Mouse (Mus musculus) cerebellum, postnatal 25 days (tissue): ENCODE results near the gene Dda1.

Experiments
- DNase-seq, 2 experiments: peaks; one replicate each; pipeline ENCODE4 v3.0.0; 2021; ENCODE audit warnings: mixed read lengths in 2 of 2

The Dda1 gene

GRCm38 (mm10) chr8:71470146-71470912, 1.3 kb downstream of the Dda1 start:
- peak in 1 of 2 experiments; percentile 19 for DNase-seq

GRCm38 (mm10) chr8:71470913-71471255, 1.9 kb downstream of the Dda1 start:
- DNase-seq = peak in 1 of 2 experiments; percentile 19

- DNase-seq = peak in 1 of 2 experiments; percentile 11
These were observed 2.9 kb downstream of the Dda1 start for GRCm38 (mm10) chr8:71471861-71472260.

GRCm38 (mm10) chr8:71472601-71473386, 3.8 kb downstream of the Dda1 start:
- DNase-seq = no peak

- no peak for DNase-seq
These were observed 5.3 kb downstream of the Dda1 start for GRCm38 (mm10) chr8:71474344-71474743.

GRCm38 (mm10) chr8:71474785-71475701, 6.0 kb downstream of the Dda1 start:
- peak; percentile 52 to 72 for DNase-seq

- DNase-seq = peak in 1 of 2 experiments; percentile 43
These were observed 6.7 kb downstream of the Dda1 start for GRCm38 (mm10) chr8:71475702-71476075.

GRCm38 (mm10) chr8:71476099-71476940, 7.3 kb downstream of the Dda1 start:
- peak; percentile 90 to 94 for DNase-seq

GRCm38 (mm10) chr8:71477196-71477845, 8.3 kb downstream of the Dda1 start:
- peak; percentile 51 to 71 for DNase-seq

- DNase-seq = no peak
These were observed 9.9 kb downstream of the Dda1 start for GRCm38 (mm10) chr8:71478943-71479342.

GRCm38 (mm10) chr8:71483932-71484331, 14.9 kb downstream of the Dda1 start:
- DNase-seq = no peak

GRCm38 (mm10) chr8:71484736-71485135, 15.7 kb downstream of the Dda1 start:
- no peak for DNase-seq

GRCm38 (mm10) chr8:71485142-71486135, 16.4 kb downstream of the Dda1 start, which contains the start of gene Ano8:
Gene Ano8, minus strand, starts transcription at chr8:71485963.
- peak; percentile 91 to 93 for DNase-seq

GRCm38 (mm10) chr8:71486136-71486529, 17.1 kb downstream of the Dda1 start:
- peak in 1 of 2 experiments; percentile 41 for DNase-seq

GRCm38 (mm10) chr8:71487691-71488445, 18.9 kb downstream of the Dda1 start, which contains the start of gene Gtpbp3:
Gene Gtpbp3, plus strand, starts transcription at chr8:71488103.
- DNase-seq = peak; percentile 84 to 89

GRCm38 (mm10) chr8:71488454-71488853, 19.5 kb downstream of the Dda1 start:
- DNase-seq = peak; percentile 85 to 88

- DNase-seq = peak; percentile 89 to 93
These were observed 26.0 kb downstream of the Dda1 start for GRCm38 (mm10) chr8:71495039-71495438.

GRCm38 (mm10) chr8:71495811-71496210, 26.8 kb downstream of the Dda1 start:
- peak; percentile 28 to 48 for DNase-seq

- DNase-seq = peak; percentile 82 to 89
These were observed 27.5 kb downstream of the Dda1 start for GRCm38 (mm10) chr8:71496481-71496880.
